Mouse (Mus musculus) T-helper 17 cell (primary cell): ENCODE results near the gene Tob2.

Source experiments
- in situ Hi-C, 2 experiments: fragments of 300-600 bp; cut with MboI, MseI; formaldehyde crosslinking; loops; 1 replicate in 1 of 2; 2 replicates in 1 of 2; pipeline ENCODE4 v1.15.1; 2025; ENCODE audit warnings: high pct_unique_total_duplicates in 2 of 2

The Tob2 gene

GRCm38 (mm10) chr15:81858517-81859329 lies at the start of gene Tob2:
Gene Tob2, minus strand, starts transcription at chr15:81858796.
- in situ Hi-C loops = loop anchor here (10.0 to 25.0 kb wide), 3 partner anchors 276 to 1254 kb away; partner anchors contain the start of genes Rrp7a (in 1 of the 2) and Srebf2 (in 1 of the 2)

GRCm38 (mm10) chr15:81907953-81908352 lies 49.4 kb upstream of the Tob2 start:
- in situ Hi-C loops = loop anchor here (5.0 kb wide), 1 partner anchor 76 kb away; no protein-coding TSS in a partner anchor

- in situ Hi-C loops = loop anchor here (5.0 kb wide), 1 partner anchor 73 kb away; no protein-coding TSS in a partner anchor
Observed at GRCm38 (mm10) chr15:81904939-81905338, 46.3 kb upstream of the Tob2 start.

- in situ Hi-C loops = loop anchor here in 1 of 2 experiments (10.0 kb wide), 1 partner anchor 656 kb away; the partner anchor contains the start of gene Cyp2d12
Observed at GRCm38 (mm10) chr15:81898751-81899150, 40.2 kb upstream of the Tob2 start.

GRCm38 (mm10) chr15:81897607-81898285 lies 39.1 kb upstream of the Tob2 start:
- in situ Hi-C loops = loop anchor here in 1 of 2 experiments (10.0 kb wide), 1 partner anchor 657 kb away; the partner anchor contains the start of gene Cyp2d12

- in situ Hi-C loops = loop anchor here in 1 of 2 experiments (10.0 kb wide), 1 partner anchor 658 kb away; the partner anchor contains the start of gene Cyp2d12
Observed at GRCm38 (mm10) chr15:81896407-81896806, 37.8 kb upstream of the Tob2 start.

- in situ Hi-C loops = loop anchor here in 1 of 2 experiments (10.0 kb wide), 1 partner anchor 661 kb away; the partner anchor contains the start of gene Cyp2d12
Observed at GRCm38 (mm10) chr15:81894002-81894401, 35.4 kb upstream of the Tob2 start.

GRCm38 (mm10) chr15:81891822-81892580 lies 33.4 kb upstream of the Tob2 start:
- in situ Hi-C loops = loop anchor here in 1 of 2 experiments (10.0 kb wide), 1 partner anchor 663 kb away; the partner anchor contains the start of gene Cyp2d12

GRCm38 (mm10) chr15:81891140-81891802 lies 32.7 kb upstream of the Tob2 start:
- in situ Hi-C loops = loop anchor here in 1 of 2 experiments (10.0 kb wide), 1 partner anchor 664 kb away; the partner anchor contains the start of gene Cyp2d12

GRCm38 (mm10) chr15:81889175-81889574 lies 30.6 kb upstream of the Tob2 start:
- in situ Hi-C loops = no loop called here

GRCm38 (mm10) chr15:81886795-81887550 lies 28.4 kb upstream of the Tob2 start:
- in situ Hi-C loops = no loop called here

GRCm38 (mm10) chr15:81885418-81885934 lies 26.9 kb upstream of the Tob2 start:
- in situ Hi-C loops = no loop called here

- in situ Hi-C loops = no loop called here
Observed at GRCm38 (mm10) chr15:81882348-81882747, 23.8 kb upstream of the Tob2 start.

- in situ Hi-C loops = no loop called here
Observed at GRCm38 (mm10) chr15:81879531-81880401, 21.2 kb upstream of the Tob2 start.

GRCm38 (mm10) chr15:81872262-81873136 lies 13.9 kb upstream of the Tob2 start, which contains the start of gene Aco2:
Gene Aco2, plus strand, starts transcription at chr15:81872309.
- in situ Hi-C loops = loop anchor here in 1 of 2 experiments (25.0 kb wide), 1 partner anchor 1240 kb away; the partner anchor contains the start of gene Rrp7a

GRCm38 (mm10) chr15:81871604-81872261 lies 13.1 kb upstream of the Tob2 start, which contains the start of gene Phf5a:
Gene Phf5a, minus strand, starts transcription at chr15:81871911.
- in situ Hi-C loops = loop anchor here in 1 of 2 experiments (25.0 kb wide), 1 partner anchor 1241 kb away; the partner anchor contains the start of gene Rrp7a
